Mouse (Mus musculus) embryonic fibroblast, embryonic 13.5 days (primary cell): ENCODE measurements around the gene Dnmt3c. TPM values are rescaled to one million over a fixed set of nuclear protein-coding genes. Genes with fewer than 3 reads are reported as not detected.
"Not testable (repeated sequence)": the region's sequence is repeated elsewhere in the genome, so short reads cannot be mapped to it uniquely, and the experiment has no call there.

Experiments used
- H3K27ac ChIP-seq: 2 replicates; pipeline ENCODE4 v1.5.1; 2012; ENCODE audit warnings: low read length, control low read depth, inconsistent platforms; ENCODE audit not compliant: insufficient read depth
- H3K4me1 ChIP-seq: 2 replicates; pipeline ENCODE4 v1.6.1; 2011; ENCODE audit warnings: low read length; ENCODE audit not compliant: control insufficient read depth, insufficient read depth
- H3K4me3 ChIP-seq: 2 replicates; pipeline ENCODE4 v1.5.1; 2011; ENCODE audit warnings: mild to moderate bottlenecking, control low read depth, low read length; ENCODE audit not compliant: insufficient read depth
- CTCF ChIP-seq: IDR thresholded peaks from 2 replicates; pipeline ENCODE4 v1.5.1; 2011; ENCODE audit warnings: mild to moderate bottlenecking, control low read depth, low read length, moderate library complexity, borderline replicate concordance; ENCODE audit not compliant: insufficient read depth
- POLR2A ChIP-seq: IDR thresholded peaks from 2 replicates; pipeline ENCODE4 v1.6.1; 2011; ENCODE audit warnings: low read depth, mild to moderate bottlenecking, control low read depth, low read length, moderate library complexity
- polyA plus RNA-seq: library from polyadenylated mRNA; stranded (reverse); fragments of >200 nt; gene quantifications from 2 replicates; pipeline ENCODE4 v1.2.4, GENCODE M21; 2011; ENCODE audit warnings: low read depth; ENCODE audit not compliant: missing spikeins, insufficient read length

The Dnmt3c gene
- polyA plus RNA-seq, 1 experiment, result not detected

- Histone ChIP-seq H3K27ac (no peak overlapping the region), H3K4me1 (no peaks in the 10 kb centered on the region), H3K4me3 (no peak overlapping the region)
- TF ChIP-seq CTCF (no peak), POLR2A (no peak)
These were observed 23.8 kb upstream of the Dnmt3c start for GRCm38 (mm10) chr2:153672619-153673018.

GRCm38 (mm10) chr2:153675364-153675763 is 21.1 kb upstream of the Dnmt3c start:
- H3K27ac ChIP-seq, H3K4me1 ChIP-seq, H3K4me3 ChIP-seq: not testable (repeated sequence)

- Histone ChIP-seq H3K4me1 (no peaks in the 10 kb centered on the region), H3K27ac (no peak overlapping the region), H3K4me3 (no peak overlapping the region)
- TF ChIP-seq CTCF (no peak), POLR2A (no peak)
These were observed 19.5 kb upstream of the Dnmt3c start for GRCm38 (mm10) chr2:153676944-153677343.

- Histone ChIP-seq H3K27ac (no peak overlapping the region), H3K4me1 (no peaks in the 10 kb centered on the region), H3K4me3 (no peak overlapping the region)
- TF ChIP-seq POLR2A (no peak), CTCF (no peak)
These were observed 18.9 kb upstream of the Dnmt3c start for GRCm38 (mm10) chr2:153677550-153677949.

- no peak for TF ChIP-seq CTCF
- no peak for TF ChIP-seq POLR2A
- Histone ChIP-seq H3K27ac (no peak overlapping the region), H3K4me1 (no peaks in the 10 kb centered on the region), H3K4me3 (no peak overlapping the region)
These were observed 16.5 kb upstream of the Dnmt3c start for GRCm38 (mm10) chr2:153679959-153680358.

- H3K27ac ChIP-seq, H3K4me1 ChIP-seq, H3K4me3 ChIP-seq: not testable (repeated sequence)
These were observed 3.0 kb upstream of the Dnmt3c start for GRCm38 (mm10) chr2:153693413-153693812.

GRCm38 (mm10) chr2:153694462-153695085 is 1.9 kb upstream of the Dnmt3c start:
- TF ChIP-seq CTCF (peak; percentile 52; the same call in 1 of the 2 replicates), POLR2A (no peak)
- Histone ChIP-seq H3K4me1 (no peaks in the 10 kb centered on the region), H3K27ac (no peak overlapping the region), H3K4me3 (no peak overlapping the region)

GRCm38 (mm10) chr2:153703389-153703788 is 6.9 kb downstream of the Dnmt3c start:
- H3K4me1 ChIP-seq, result no peaks in the 10 kb centered on the region
- H3K27ac ChIP-seq, result no peak overlapping the region
- TF ChIP-seq CTCF, result no peak
- no peak overlapping the region for H3K4me3 ChIP-seq

- no peak overlapping the region for H3K27ac ChIP-seq
- no peak overlapping the region for H3K4me3 ChIP-seq
- H3K4me1 ChIP-seq, result no peaks in the 10 kb centered on the region
- TF ChIP-seq CTCF (0 out of 2 replicates have a peak, but pooled peaks have one; percentile 13), POLR2A (no peak)
These were observed 14.4 kb downstream of the Dnmt3c start for GRCm38 (mm10) chr2:153710701-153711330.

- H3K4me3 ChIP-seq, result no peak overlapping the region
- H3K27ac ChIP-seq, result no peak overlapping the region
- TF ChIP-seq POLR2A (no peak), CTCF (no peak)
- H3K4me1 ChIP-seq, result no peaks in the 10 kb centered on the region
These were observed 16.2 kb downstream of the Dnmt3c start for GRCm38 (mm10) chr2:153712646-153713091.

- Histone ChIP-seq H3K4me1 (no peaks in the 10 kb centered on the region), H3K27ac (no peak overlapping the region), H3K4me3 (no peak overlapping the region)
- TF ChIP-seq CTCF (no peak), POLR2A (no peak)
These were observed 16.8 kb downstream of the Dnmt3c start for GRCm38 (mm10) chr2:153713227-153713626.

- H3K4me3 ChIP-seq, H3K4me1 ChIP-seq, H3K27ac ChIP-seq: not testable (repeated sequence)
These were observed 21.4 kb downstream of the Dnmt3c start for GRCm38 (mm10) chr2:153717861-153718260.
